Mouse (Mus musculus): Measurements from ENCODE around the gene Esr1. TPM values are rescaled to one million over a fixed set of nuclear protein-coding genes. Genes with fewer than 3 reads are reported as not detected.

Esr1 gene
- polyA plus RNA-seq, 1 experiment from 2014 or later, result not detected

- WGBS, result 69% methylated on average over 15 of the region's 15 CpGs
- Histone ChIP-seq H3K4me3 (no peak overlapping the region), H3K27me3 (ENCODE audit: low read depth, poor library complexity, severe bottlenecking) (no peaks in the 10 kb centered on the region), H3K27ac (replicated peaks) (no peak overlapping the region), H3K9me3 (replicated peaks) (no peaks in the 10 kb centered on the region), H3K4me1 (peaks cover 4% of the 10 kb centered on the region; the same call in 1 of the 2 replicates), H3K36me3 (no peaks in the 10 kb centered on the region)
- no peak for DNase-seq (ENCODE audit: low spot score)
Measured at GRCm38 (mm10) chr10:5032192-5033048, 421.0 kb downstream of the Esr1 start.

- DNase-seq (ENCODE audit: low spot score), result no peak
- Histone ChIP-seq H3K4me1 (no peaks in the 10 kb centered on the region), H3K27ac (replicated peaks) (no peak overlapping the region), H3K4me3 (no peak overlapping the region), H3K27me3 (ENCODE audit: low read depth, poor library complexity, severe bottlenecking) (no peaks in the 10 kb centered on the region), H3K9me3 (replicated peaks) (no peaks in the 10 kb centered on the region), H3K36me3 (no peaks in the 10 kb centered on the region)
- WGBS, result 84% methylated on average over 8 of the region's 8 CpGs
Measured at GRCm38 (mm10) chr10:5041254-5041653, 429.9 kb downstream of the Esr1 start.

DNA sequence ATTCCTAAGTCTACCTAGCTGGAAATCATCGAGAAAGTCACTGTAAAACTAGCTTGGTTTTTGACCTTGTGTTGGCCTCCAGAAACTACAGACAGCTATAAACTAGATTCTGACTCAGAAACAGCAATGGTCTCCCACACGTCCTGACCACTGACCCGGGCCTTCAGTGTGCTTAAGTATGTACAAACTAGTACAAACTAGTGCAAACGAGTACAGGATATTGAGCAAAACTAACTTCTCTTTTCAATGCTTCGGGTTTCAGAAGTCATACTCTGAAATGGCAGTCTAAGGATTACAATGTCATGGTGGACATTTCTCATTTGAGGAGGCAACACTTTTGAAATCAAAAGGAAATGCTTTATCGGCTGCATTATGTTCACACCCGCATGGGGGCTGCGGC, 433.1 kb downstream of the Esr1 start:
- Histone ChIP-seq H3K27me3 (ENCODE audit: low read depth, poor library complexity, severe bottlenecking) (no peaks in the 10 kb centered on the region), H3K4me3 (no peak overlapping the region), H3K36me3 (no peaks in the 10 kb centered on the region), H3K9me3 (replicated peaks) (no peaks in the 10 kb centered on the region), H3K27ac (replicated peaks) (no peak overlapping the region), H3K4me1 (no peaks in the 10 kb centered on the region)
- DNase-seq (ENCODE audit: low spot score), result no peak
- WGBS, result 92% methylated on average over 8 of the region's 8 CpGs

DNA sequence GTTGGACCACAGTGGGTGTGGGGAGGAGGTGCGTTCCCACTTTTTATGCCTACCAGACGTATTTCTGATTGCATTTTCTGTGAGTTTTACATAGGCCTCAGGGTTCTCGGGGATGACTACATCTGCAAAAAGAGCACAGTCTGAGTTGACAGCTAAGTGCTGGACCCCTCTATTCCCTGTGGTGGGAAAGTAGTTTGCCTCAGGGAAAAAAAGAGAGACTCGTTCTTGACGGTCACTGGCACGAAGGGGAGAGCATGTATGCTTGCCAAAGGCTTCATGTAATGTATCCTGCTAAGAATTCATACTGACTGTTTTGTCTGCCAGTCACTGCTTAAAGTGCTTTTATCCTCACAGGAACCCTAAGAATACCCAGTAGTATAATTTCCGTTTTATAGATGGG, 433.8 kb downstream of the Esr1 start:
- no peak overlapping the region for H3K4me3 ChIP-seq
- H3K9me3 ChIP-seq (replicated peaks), result no peaks in the 10 kb centered on the region
- no peak for DNase-seq (ENCODE audit: low spot score)
- H3K27me3 ChIP-seq (ENCODE audit: low read depth, poor library complexity, severe bottlenecking), result no peaks in the 10 kb centered on the region
- H3K27ac ChIP-seq (replicated peaks), result no peak overlapping the region
- 90% methylated on average over 7 of the region's 7 CpGs for WGBS
- H3K4me1 ChIP-seq, result no peaks in the 10 kb centered on the region
- H3K36me3 ChIP-seq, result no peaks in the 10 kb centered on the region

- no peaks in the 10 kb centered on the region for H3K27me3 ChIP-seq (ENCODE audit: low read depth, poor library complexity, severe bottlenecking)
Measured at GRCm38 (mm10) chr10:5045671-5046070, 434.3 kb downstream of the Esr1 start.

More at GRCm38 (mm10) chr10:5045671-5046070, 434.3 kb downstream of the Esr1 start:
- DNase-seq (ENCODE audit: low spot score), result no peak
- H3K9me3 ChIP-seq (replicated peaks), result no peaks in the 10 kb centered on the region
- H3K36me3 ChIP-seq, result no peaks in the 10 kb centered on the region
- no peak overlapping the region for H3K4me3 ChIP-seq
- 91% methylated on average over 5 of the region's 5 CpGs for WGBS
- H3K27ac ChIP-seq (replicated peaks), result no peak overlapping the region
- H3K4me1 ChIP-seq, result no peaks in the 10 kb centered on the region

Other genes with a start within 250 kb of the Esr1 start
- gene Zbtb2, start 223.5 kb upstream of the Esr1 start, polyA plus RNA-seq (2016; fragmentation: Nextera tagmentation; extraction: Ambion mirVana), result 21.3 and 21.7 TPM in 2 replicates
- 48.9 and 49.4 TPM in 2 replicates for gene Rmnd1, start 179.2 kb upstream of the Esr1 start, polyA plus RNA-seq (2016; fragmentation: Nextera tagmentation; extraction: Ambion mirVana)
- gene Armt1, start 179.1 kb upstream of the Esr1 start, polyA plus RNA-seq (2016; fragmentation: Nextera tagmentation; extraction: Ambion mirVana), result 29.0 and 32.0 TPM in 2 replicates
- 0.16 TPM in 1 of 2 replicates, not detected in the other for gene Ccdc170, start 129.1 kb upstream of the Esr1 start, polyA plus RNA-seq (2016; fragmentation: Nextera tagmentation; extraction: Ambion mirVana)

All from midbrain, embryonic 10.5 days (tissue).